Mouse (Mus musculus): ENCODE data around the gene Myo16.

GRCm38 (mm10) chr8:10405469-10405868 lies 251.8 kb downstream of the Myo16 start:
- TF ChIP-seq GATA1 (IDR thresholded peaks at IDR 0.05; ENCODE audit: borderline replicate concordance, low read length) (no peak), FLI1 (IDR thresholded peaks at IDR 0.05; ENCODE audit: low read length) (no peak)

All from megakaryocyte, embryonic 14.5 days (primary cell).